Mouse (Mus musculus) spleen, embryonic (tissue): ENCODE results near the gene Rab11fip5.

Source experiments
- CTCF ChIA-PET: fragments of 350-600 bp; sonication (Branson Sonifier 250); formaldehyde crosslinking; loops from one replicate; lab custom pipeline; 2022; lab: Charles Lee

Rab11fip5 gene

DNA sequence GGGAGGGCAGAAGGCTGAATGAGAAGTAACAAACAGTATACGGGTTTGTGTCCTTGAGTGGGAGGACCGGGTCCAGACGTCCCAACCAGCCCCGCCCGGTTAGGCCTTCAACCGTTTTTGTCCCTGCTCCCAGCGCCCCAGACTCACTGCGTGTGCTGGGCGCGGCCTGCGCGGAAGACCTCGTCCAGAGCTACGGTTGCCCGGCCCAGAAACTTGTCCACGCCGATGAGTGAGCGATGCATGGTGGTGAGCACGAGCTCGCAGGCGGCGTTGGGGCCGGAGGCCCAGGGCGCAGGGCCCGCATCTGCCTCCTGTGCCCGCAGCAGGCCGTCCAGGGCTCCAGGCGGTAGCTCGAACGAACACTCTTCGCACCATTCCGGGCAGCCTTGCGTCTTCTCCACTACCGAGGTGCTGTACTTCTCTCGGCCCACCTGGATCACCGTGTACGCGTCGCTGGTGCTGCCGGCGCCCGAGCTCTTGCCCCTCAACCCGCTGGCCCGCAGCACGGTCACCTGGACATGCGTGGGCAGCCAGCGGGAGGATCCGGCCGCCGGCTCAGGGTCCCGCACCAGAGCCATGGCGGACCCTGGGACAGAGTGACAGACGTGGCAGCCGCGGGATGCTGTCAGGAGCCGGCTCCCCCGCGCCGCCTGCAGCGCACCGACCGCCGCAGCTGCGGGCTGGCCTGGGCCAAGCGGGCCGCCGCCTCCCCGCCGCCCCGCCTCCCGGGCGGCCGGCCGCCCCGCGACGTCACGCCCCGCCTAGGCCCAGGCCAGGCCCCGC lies at the start of gene Rab11fip5:
Gene Rab11fip5 (minus strand): TSS at position 684 of the 783 bp plus-strand sequence.
- CTCF ChIA-PET: no interaction called here

DNA sequence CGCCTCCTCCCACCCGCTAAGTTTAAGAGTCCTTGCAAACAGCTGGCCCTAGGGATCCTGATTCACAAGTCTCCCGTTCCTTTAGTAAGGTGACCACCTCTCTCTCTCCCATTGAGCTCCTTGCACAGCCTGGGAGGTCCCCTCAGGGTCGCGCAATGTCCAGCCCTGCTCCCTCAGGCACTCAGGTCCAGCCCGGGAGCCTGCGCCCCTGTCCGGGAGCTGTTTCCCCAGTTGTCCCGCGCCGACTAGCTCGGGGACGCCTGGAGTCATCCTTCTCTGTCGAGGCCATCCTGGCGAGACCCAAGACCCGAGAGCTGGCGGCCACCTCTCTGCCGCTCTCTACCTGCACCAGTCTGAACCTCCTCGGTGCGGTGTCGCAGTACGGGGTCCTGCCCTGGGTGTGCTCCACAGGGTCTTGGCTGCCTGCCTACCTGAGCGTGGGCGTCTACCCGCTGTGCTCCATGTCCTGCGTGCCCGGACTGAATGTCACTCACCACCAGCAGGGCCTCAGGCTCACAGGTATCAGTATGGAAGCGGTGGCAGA lies 49.5 kb upstream of the Rab11fip5 start, which contains the start of gene Noto:
Gene Noto (plus strand): TSS at position 51 of the 544 bp plus-strand sequence.
- CTCF ChIA-PET: interaction anchor here (0.5 kb wide), 1 partner anchor 512 kb away, joined by 11 read pairs; no protein-coding TSS in a partner anchor

DNA sequence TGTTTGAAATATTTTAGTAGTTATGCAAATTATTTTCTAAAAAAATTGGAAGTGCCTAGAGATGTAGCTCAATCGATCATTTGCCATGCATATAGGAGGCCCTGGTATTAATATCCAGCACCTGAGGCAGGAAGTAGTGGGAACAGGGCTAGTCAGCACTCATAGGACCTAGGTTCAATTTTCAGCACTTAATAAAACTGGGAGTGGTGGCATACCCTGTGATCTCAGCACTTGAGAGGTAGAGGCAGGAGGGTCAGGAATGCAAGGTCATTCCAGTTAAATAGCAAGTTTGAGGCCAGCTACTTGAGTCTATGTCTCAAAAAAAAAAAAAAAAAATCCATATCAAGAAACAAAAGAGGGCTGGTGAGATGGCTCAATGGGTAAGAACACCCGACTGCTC lies 44.7 kb upstream of the Rab11fip5 start:
- CTCF ChIA-PET: interaction anchor here (0.7 kb wide), 1 partner anchor 14 kb away, joined by 5 read pairs; no protein-coding TSS in a partner anchor

- CTCF ChIA-PET: no interaction called here
Measured at GRCm38 (mm10) chr6:85415829-85416228, 41.4 kb upstream of the Rab11fip5 start.

DNA sequence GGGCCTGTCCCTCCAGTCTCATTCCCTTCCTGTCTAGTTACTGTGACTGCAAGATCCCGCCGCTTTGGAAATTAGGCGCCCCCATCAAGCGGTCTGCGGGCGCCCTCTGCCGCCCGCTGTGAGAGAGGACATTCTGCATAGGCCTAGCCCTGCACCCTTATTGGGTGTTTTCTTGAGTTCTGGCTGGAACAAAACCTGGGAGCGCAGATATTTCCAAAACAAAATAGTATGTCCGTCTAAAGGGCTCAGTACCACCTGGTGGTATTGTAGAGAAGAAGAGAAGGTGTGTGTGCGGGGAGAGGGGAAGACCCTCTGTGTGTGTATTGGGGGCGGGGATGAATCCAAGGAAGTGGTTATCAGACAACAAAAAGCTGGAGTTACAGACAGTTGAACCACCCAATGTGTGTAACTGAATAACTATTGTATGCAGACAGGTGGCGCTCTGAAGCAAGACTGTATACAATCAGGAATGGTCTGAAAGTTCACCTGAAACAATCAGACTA lies 36.4 kb upstream of the Rab11fip5 start:
- CTCF ChIA-PET: no interaction called here

DNA sequence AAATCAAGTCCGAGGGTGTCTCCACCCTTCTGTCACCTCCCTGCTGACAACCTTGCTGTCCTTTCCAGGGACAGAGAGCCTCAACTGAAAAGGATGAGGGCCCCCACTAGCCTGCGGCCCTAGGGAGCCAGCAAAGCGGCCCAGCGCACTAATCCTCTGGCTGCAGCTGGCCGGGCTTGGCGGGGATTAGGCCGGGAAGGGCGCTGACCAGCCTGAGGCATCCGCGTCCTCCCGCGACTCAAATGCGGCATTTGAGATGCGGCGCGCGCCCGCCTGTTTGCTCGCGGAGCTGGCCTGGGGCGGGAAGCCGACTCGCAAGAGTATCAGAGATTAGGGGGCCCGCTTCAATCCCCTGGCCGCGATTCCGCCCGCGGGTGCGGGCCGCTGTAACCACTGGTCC lies 34.6 kb upstream of the Rab11fip5 start:
- CTCF ChIA-PET: no interaction called here

DNA sequence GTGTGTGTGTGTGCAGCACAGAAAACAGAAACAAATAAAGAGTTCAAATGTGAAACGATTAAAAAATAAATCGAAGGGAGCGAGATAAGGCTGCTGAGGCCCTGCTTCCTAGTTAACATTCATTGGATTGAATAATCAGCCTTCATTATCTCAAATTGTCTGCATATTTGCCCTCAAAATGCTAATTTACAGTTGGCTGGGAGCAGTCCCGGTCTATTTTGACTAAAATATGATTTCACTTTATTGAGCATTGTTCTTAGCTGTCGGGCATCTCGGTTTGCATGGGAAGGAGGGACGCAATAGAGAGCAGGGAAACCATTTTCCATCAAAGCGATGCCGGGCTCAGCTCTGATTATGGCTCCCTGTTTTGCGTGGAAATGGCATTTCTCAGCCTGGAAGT lies 28.6 kb upstream of the Rab11fip5 start:
- CTCF ChIA-PET: interaction anchor here (0.7 kb wide), 1 partner anchor 566 kb away, joined by 6 read pairs; no protein-coding TSS in a partner anchor

DNA sequence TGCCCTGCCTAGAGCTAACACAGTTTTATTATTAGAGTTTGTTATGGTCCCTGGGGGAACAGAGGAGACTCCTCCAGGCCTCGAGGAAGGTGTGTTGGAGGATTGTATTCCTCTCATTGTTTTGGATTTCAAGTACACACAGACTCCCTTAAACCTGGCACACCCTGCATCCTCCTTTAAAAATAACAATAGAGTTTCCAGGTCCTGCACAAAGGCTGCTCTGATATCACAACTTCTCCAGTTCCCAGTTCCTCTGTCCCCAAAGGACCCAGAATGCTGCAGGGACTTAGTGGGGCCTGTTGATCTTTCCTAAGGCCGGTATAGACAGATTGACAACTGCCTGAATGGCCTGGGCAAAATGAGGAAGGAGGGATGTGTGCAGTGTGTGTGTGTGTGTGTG lies 28.2 kb upstream of the Rab11fip5 start:
- CTCF ChIA-PET: no interaction called here

DNA sequence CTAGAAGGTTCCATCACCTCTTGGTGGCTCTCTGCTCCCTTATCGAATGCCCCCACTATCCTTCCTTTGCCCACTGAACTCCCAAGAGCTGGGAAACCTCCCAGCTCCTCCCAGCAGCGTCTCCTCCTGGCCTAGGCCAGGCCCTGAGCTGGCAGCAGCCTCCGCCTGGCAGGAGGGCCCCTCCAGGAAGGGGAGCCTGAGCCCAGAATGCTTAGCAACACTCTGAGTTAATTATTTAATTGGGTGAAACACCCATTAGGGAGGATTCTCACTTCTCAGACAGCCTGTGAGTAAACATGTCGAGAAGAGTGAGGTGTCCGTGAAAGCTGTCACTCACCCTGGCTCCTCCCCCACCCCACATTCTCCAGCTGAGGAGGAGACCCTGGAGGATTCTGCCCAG lies 25.3 kb upstream of the Rab11fip5 start:
- CTCF ChIA-PET: no interaction called here

DNA sequence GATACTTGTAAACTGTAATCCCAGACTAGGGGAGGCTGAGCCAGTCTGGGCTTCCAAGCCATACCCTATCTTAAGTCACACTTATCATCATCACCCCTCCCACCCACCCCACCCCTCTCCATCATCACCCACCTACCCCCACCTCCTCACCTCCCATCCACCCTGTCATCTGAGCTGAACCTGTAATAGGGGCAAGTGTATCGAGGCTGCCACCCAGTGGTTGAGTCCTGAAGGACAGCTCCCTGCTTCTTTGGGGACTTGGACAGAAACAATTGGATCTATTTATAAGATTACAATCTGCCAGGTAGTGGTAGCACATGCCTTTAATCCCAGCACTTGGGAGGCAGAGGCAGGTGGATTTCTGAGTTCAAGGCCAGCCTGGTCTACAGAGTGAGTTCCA lies 22.7 kb upstream of the Rab11fip5 start:
- CTCF ChIA-PET: interaction anchor here (0.6 kb wide), 2 partner anchors 20 to 103 kb away, joined by 3 read pairs; no protein-coding TSS in a partner anchor

DNA sequence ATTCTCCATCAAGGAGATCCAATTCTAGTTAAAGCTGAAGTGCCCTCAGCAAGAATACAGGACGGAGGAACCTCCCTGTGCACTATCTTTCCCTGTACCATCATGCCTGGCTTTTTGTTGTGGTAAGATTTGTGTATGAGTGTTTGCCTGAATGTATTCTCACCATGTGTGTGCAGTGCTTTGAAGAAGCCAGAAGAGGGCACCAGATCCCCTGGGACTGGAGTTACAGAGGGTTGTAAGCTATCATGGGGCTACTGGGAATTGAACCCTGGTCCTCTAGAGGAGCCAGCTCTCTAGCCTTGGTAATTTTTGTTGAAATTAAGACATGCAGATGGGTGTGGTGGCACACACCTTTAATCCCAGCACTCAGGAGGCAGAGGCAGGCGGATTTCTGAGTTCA lies 20.9 kb upstream of the Rab11fip5 start:
- CTCF ChIA-PET: interaction anchor here (0.7 kb wide), 1 partner anchor 61 kb away, joined by 5 read pairs; no protein-coding TSS in a partner anchor

- CTCF ChIA-PET: interaction anchor here (0.9 kb wide), 1 partner anchor 97 kb away, joined by 4 read pairs; no protein-coding TSS in a partner anchor
Measured at GRCm38 (mm10) chr6:85391803-85392202, 17.4 kb upstream of the Rab11fip5 start.

GRCm38 (mm10) chr6:85388608-85389007 lies 14.2 kb upstream of the Rab11fip5 start:
- CTCF ChIA-PET: no interaction called here

- CTCF ChIA-PET: no interaction called here
Measured at GRCm38 (mm10) chr6:85382791-85383190, 8.4 kb upstream of the Rab11fip5 start.

GRCm38 (mm10) chr6:85381648-85382020 lies 7.2 kb upstream of the Rab11fip5 start:
- CTCF ChIA-PET: no interaction called here

- CTCF ChIA-PET: interaction anchor here (0.7 to 0.8 kb wide), 3 partner anchors 14 to 103 kb away, joined by 3 to 6 read pairs (median 4); no protein-coding TSS in a partner anchor
Measured at GRCm38 (mm10) chr6:85380901-85381647, 6.6 kb upstream of the Rab11fip5 start.

- CTCF ChIA-PET: interaction anchor here (0.7 to 0.8 kb wide), 4 partner anchors 14 to 102 kb away, joined by 3 to 7 read pairs (median 5); no protein-coding TSS in a partner anchor
Measured at GRCm38 (mm10) chr6:85380201-85380900, 5.9 kb upstream of the Rab11fip5 start.

- CTCF ChIA-PET: interaction anchor here (0.7 kb wide), 1 partner anchor 1219 kb away, joined by 3 read pairs; no protein-coding TSS in a partner anchor
Measured at GRCm38 (mm10) chr6:85378629-85379028, 4.2 kb upstream of the Rab11fip5 start.

GRCm38 (mm10) chr6:85377876-85378275 lies 3.4 kb upstream of the Rab11fip5 start:
- CTCF ChIA-PET: interaction anchor here (1.1 kb wide), 1 partner anchor 9 kb away, joined by 4 read pairs; no protein-coding TSS in a partner anchor

GRCm38 (mm10) chr6:85377066-85377734 lies 2.8 kb upstream of the Rab11fip5 start:
- CTCF ChIA-PET: interaction anchor here (0.6 to 1.1 kb wide), 2 partner anchors 10 to 20 kb away, joined by 3 to 4 read pairs; no protein-coding TSS in a partner anchor
